Mouse (Mus musculus) erythroblast, embryonic 14.5 days (primary cell): Measurements from ENCODE around the gene Slc25a22.
A peak's percentile ranks its signal among the peaks of the same experiment; 100 is the strongest.

Experiments used
- GATA1 ChIP-seq: IDR thresholded peaks from 2 replicates; pipeline ENCODE4 v1.6.1; 2012; ENCODE audit warnings: low read length, inconsistent platforms, mixed read lengths
- TAL1 ChIP-seq: IDR thresholded peaks from 3 replicates; pipeline ENCODE4 v1.6.1; 2012; ENCODE audit warnings: low read length, inconsistent platforms, mixed read lengths

- TF ChIP-seq GATA1 (peak; percentile 45; the same call in 1 of the 2 replicates), TAL1 (no peak)
Observed at GRCm38 (mm10) chr7:141391625-141392551, 45.8 kb downstream of the Slc25a22 start, which contains the start of gene Taldo1.
